Mouse (Mus musculus) macrophage (primary cell): ENCODE measurements around the gene Pik3r5. TPM values are rescaled to one million over a fixed set of nuclear protein-coding genes. Genes with fewer than 3 reads are reported as not detected.

Experiments
- H3K27ac ChIP-seq: fragments of 350-480 bp; formaldehyde crosslinking; 2 replicates; pipeline ENCODE4 v1.9.0; 2021
- H3K36me3 ChIP-seq: fragments of 350-480 bp; formaldehyde crosslinking; 2 replicates; pipeline ENCODE4 v1.9.0; 2021; ENCODE audit errors: inconsistent target
- H3K4me3 ChIP-seq: fragments of 350-480 bp; formaldehyde crosslinking; 2 replicates; pipeline ENCODE4 v1.9.0; 2021; ENCODE audit errors: inconsistent target
- H3K79me2 ChIP-seq: fragments of 350-480 bp; formaldehyde crosslinking; 2 replicates; pipeline ENCODE4 v1.9.0; 2021; ENCODE audit errors: inconsistent target
- WGBS: methylation state at CpG from one replicate; pipeline ENCODE4 v1.1.7; 2026; ENCODE audit warnings: inconsistent platforms; ENCODE audit not compliant: missing documents; 5-methylcytosine and 5-hydroxymethylcytosine counted together
- polyA plus RNA-seq: library from polyadenylated mRNA; stranded (reverse); fragments of 250-400 nt; gene quantifications from 3 replicates; pipeline ENCODE4 v1.2.4, GENCODE M21; 2018; ENCODE audit warnings: inconsistent platforms

The Pik3r5 gene
- polyA plus RNA-seq, 1 experiment from 2014 or later, result 120 TPM

DNA sequence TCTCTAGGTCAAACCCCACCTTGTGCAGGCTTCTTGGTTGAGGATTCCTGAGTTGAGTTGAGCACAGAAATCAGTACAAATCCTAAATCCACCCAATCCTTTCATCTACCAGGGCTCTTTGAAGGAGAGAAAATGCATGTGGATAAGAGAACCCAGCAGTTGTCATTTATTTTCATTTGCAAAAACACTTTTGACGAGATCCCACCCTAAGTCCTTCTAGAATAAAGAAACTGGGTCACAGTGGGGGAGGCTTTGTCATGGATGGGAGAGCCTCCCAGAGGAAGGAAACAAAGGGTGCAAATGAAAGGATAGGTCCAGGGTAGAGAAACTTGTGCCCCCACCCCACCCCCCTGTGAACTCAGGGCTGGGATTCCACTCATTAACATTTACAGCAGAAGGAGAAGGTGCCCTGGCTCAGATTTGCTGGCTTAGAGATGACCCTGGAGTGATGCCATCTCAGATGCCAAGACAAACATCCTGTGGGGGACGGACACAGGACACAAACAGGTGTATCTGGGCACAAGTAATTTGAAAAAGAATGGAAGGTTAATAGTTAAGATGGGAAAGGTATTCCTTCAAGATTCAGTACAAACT is 37.9 kb upstream of the Pik3r5 start:
- H3K27ac ChIP-seq, result no peak overlapping the region
- H3K36me3 ChIP-seq, result no peaks in the 10 kb centered on the region
- 96% methylated on average over 2 of the region's 2 CpGs for WGBS
- no peak overlapping the region for H3K4me3 ChIP-seq
- H3K79me2 ChIP-seq, result no peaks in the 10 kb centered on the region

DNA sequence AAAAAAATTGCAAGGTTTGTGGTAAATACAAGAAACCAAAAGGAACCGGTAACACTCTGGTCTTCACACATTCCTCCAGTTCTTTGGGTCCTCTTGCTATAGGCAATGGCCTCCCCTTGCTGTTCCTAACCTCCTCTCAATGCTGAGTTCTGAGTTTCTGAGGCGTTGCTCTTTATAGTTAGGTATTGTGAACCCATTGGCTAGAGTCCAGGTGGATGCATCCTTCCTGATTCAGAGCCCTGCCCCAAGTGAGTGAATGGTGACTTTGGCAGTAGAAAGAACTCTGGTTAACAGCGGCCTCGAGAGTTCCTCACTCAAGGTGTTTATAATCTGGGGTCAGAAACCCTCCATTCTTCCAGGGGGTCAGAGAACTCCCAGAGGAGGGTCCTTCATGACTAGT is 37.2 kb upstream of the Pik3r5 start:
- Histone ChIP-seq H3K79me2 (no peaks in the 10 kb centered on the region), H3K27ac (no peak overlapping the region), H3K4me3 (no peak overlapping the region), H3K36me3 (no peaks in the 10 kb centered on the region)
- WGBS, result 67% methylated on average over 4 of the region's 4 CpGs

DNA sequence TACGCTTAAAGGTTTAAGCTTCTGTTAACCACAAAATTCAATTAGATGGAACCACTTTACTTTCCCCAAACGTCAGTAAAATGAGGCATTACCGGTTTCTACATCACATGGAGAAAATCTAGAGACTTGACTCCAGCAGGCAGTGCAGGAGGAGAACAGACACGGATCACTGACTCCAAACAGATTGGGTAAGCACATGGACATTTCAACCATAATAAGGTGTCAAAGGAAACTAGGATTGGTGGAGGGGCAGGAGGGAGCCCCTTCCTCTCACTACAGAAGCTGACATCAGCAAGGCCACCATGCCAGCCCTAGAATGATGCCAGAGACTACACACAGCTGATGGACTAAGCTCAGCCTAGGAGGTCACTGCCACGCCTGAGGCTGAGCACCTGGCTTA is 36.4 kb upstream of the Pik3r5 start:
- Histone ChIP-seq H3K27ac (no peak overlapping the region), H3K36me3 (no peaks in the 10 kb centered on the region), H3K79me2 (no peaks in the 10 kb centered on the region), H3K4me3 (no peak overlapping the region)
- WGBS, result 76% methylated on average over 5 of the region's 5 CpGs

DNA sequence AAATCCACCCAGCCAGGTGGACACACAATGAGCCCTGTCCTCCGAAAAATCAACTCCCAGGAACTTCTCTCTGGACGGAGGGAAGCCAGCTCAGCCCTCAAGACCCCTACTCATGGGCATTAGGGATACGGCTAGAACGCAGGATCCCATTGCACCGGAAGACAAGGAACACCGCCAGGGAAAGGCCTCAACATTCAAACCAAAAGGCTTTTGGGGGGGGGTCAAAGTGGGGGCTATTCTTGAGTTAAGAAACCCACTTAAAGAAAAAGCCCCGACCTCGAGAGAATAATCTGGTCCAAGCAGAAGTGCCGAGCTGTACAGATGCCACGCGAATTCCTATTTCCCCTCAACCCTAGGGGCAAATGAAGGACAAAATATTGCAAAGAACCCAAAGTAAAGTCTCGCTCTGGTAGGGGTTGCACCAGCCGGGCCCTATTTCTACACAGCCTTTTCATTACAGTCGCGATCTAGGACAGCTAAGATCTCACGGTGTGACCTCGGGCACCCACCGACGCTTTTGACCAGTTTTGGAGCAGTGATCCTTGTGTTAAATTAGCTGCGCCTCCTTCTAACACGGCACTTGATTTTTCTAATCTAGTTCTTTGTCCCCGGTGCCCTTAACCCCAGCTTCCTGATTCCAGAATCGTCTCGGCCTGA is 32.9 kb upstream of the Pik3r5 start:
- Histone ChIP-seq H3K79me2 (no peaks in the 10 kb centered on the region), H3K4me3 (no peak overlapping the region), H3K36me3 (no peaks in the 10 kb centered on the region), H3K27ac (no peak overlapping the region)
- WGBS, result 17% methylated on average over 24 of the region's 24 CpGs

DNA sequence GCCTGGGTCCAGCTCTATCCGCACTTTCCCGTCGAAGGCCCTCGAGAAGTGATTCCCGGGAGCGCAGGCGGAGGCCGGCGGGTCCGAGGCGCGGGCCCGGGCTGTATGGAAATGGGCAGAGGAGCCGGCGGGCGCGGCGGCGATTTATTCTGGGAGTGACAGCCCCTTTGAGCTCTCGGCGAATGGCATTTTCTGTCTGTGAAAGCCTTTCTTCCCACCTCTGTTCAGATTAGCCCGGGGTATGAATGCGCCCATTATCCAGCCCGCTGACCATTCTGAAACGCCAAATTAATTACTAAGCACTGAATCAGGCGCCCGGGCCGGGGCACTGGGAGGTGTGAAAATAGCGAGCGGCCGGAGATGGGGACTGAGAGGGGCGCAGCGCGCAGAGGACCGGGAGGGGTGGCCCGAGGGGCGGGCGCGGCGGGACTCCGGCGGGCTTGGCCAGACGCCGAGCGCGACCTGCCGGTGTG is 32.3 kb upstream of the Pik3r5 start:
- no peaks in the 10 kb centered on the region for H3K36me3 ChIP-seq
- H3K27ac ChIP-seq, result no peak overlapping the region
- WGBS, result 6% methylated on average over 43 of the region's 47 CpGs
- no peaks in the 10 kb centered on the region for H3K79me2 ChIP-seq
- no peak overlapping the region for H3K4me3 ChIP-seq

DNA sequence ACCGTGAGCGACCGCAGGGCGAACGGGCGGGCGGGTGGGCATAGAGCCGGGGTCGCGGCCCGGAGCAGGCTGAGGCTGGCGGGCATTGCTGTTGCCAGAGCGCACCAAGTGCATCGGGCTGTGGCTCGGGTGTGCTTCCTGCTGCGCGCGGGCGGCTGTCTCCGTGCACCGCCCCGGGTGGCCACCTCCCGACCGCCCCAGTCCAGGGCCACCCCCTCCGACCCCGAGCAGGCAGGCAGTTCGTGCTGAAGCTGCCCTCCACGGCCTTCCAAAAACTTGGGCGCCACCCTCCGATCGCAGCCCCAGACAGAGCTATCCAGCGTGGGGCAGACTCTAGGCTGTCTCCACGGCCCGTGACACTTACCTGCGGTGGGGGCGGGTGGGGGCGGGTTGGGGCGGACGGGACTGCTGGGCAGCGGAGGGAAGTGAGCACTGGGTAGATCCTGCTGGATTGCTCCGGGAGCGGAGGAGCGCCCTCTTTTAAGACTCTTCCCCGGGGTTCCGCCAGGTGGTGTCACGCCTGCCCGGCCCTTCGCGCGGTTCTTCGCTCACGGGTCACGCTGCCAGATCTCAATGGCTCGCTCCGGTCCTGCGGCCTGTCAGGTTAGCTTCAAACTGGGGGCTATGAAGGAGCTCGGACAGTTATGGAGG is 31.8 kb upstream of the Pik3r5 start:
- Histone ChIP-seq H3K79me2 (no peaks in the 10 kb centered on the region), H3K36me3 (no peaks in the 10 kb centered on the region), H3K4me3 (no peak overlapping the region), H3K27ac (no peak overlapping the region)
- 2% methylated on average over 56 of the region's 57 CpGs for WGBS

DNA sequence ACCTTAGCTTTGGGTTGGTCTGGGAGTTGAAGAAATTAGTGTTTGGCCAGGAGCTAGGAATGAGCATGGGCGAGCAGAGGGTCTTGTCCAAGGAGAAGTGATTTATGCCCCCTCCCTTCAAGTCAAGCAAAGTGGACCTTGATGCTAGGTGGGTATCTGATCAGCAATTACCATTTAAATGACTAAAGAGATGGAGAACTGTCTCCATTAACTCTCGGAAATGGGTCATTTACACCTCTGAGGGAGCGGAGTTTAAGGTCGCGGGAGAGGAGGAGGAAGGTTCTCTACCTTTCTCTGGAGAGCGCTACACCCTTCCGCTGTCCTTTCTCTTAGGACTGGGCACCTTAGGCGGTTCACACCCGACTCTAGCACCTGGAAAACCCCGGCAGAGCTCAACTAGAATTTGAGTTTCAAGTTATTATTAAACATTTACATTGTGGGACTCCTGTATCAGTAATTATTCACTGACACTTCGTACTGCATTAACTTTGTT is 31.1 kb upstream of the Pik3r5 start, which contains the start of gene Ntn1:
Ntn1 (minus strand) TSS at position 97 of the 493 bp plus-strand sequence.
- WGBS, result 32% methylated on average over 11 of the region's 11 CpGs
- Histone ChIP-seq H3K27ac (no peak within 1 kb of the TSS), H3K79me2 (no peaks in the 10 kb centered on the region), H3K36me3 (no peaks in the 10 kb centered on the region), H3K4me3 (no peak within 1 kb of the TSS)

DNA sequence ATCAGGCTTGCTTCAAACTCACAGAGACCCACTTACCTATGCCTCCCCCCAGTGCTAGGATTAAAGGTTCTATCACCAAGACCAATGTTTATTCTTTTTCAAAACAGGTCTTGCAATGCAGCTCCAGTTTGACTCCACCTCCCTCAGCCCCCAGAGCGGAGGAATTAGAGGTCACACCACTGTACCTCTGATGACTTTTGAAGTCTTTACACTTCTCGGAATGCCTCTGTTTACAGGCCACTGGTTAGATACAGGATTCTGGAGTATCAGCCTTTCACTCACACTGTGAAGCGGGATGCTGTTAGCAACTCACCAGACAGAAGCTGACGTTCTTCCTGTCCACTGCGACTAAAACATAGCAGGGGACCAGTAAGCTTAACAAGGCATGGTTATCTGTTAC is 30.5 kb upstream of the Pik3r5 start:
- H3K4me3 ChIP-seq, result no peak overlapping the region
- WGBS, result 66% methylated on average over 5 of the region's 5 CpGs

DNA sequence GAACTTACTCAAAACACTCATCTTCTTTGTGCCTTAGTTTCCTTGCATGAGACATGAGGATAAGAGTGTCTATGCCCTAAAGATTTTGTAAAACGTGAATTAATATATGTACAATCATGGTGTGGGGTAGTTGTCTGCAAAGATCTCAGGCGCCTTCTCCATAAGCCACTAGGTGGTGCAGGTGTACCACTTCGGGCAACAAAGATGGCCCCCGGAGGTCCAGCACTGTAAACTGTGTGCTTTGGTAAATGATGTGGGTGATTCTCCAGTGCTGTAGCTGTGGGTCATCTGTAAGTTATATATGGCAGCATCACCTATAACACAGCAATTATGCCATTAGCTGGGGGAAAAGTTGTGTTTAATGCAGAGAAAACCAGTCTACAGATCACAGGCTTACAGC is 27.7 kb upstream of the Pik3r5 start:
- H3K27ac ChIP-seq, result no peak overlapping the region
- no peaks in the 10 kb centered on the region for H3K79me2 ChIP-seq
- 43% methylated on average over 4 of the region's 4 CpGs for WGBS
- H3K36me3 ChIP-seq, result no peaks in the 10 kb centered on the region
- no peak overlapping the region for H3K4me3 ChIP-seq

More for the DNA sequence above, 30.5 kb upstream of the Pik3r5 start:
- H3K79me2 ChIP-seq, result no peaks in the 10 kb centered on the region
- H3K36me3 ChIP-seq, result no peaks in the 10 kb centered on the region
- no peak overlapping the region for H3K27ac ChIP-seq

DNA sequence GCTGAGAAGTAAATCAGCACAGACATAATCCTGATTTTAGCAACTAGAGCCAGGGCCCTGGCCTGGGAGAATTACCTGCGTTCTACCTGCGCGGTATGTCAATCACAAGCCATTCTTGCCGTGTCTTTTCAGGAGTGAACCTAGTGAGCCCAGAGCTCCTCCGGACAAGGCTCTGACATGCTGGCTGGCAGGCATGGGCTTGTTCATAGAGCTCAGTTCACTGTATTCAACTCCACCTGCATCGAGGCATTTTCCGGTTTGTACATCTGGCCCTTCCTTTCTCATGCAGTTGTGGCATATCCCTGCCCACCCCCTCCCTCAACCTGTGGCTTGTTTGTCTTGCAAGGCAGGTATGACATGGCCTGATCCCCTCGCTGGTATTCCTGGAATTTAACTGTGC is 26.3 kb upstream of the Pik3r5 start:
- Histone ChIP-seq H3K36me3 (no peaks in the 10 kb centered on the region), H3K27ac (no peak overlapping the region)
- WGBS, result 91% methylated on average over 8 of the region's 8 CpGs

DNA sequence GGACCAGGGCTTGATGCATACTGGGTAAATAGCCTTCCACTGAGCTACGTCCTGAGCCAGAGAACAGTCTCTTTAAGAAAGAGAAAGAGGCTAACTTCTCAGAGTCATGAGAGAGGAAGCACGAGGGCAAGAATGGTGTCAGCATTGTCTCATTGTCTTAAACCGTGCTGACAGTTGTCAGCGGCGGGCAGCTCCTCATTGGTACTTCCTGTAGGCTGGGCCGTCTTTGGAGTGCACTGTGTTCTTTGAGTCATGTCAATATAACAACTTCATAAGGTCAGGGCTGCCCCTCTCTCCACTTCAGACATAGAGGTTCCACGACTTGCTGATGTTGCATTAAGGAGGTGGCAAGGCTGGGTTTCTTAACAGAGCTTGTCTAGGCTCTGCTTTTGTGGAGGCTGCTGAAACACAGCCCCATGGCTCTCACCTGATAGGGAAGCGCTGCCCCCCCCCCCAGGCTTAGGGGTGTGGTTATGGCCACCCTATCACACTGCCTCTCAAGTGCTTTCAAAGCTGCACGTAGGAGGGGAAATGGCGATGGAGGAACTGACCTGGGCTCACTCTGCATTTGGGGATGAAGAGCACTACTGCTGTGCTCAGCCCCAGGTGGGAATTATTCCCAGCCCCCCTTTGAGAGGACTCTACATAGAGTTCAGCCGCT is 24.5 kb upstream of the Pik3r5 start:
- 39% methylated on average over 11 of the region's 11 CpGs for WGBS
- no peak overlapping the region for H3K4me3 ChIP-seq
- H3K36me3 ChIP-seq, result no peaks in the 10 kb centered on the region
- peak overlapping the region; percentile 81 for H3K27ac ChIP-seq
- no peaks in the 10 kb centered on the region for H3K79me2 ChIP-seq

More for the DNA sequence above, 26.3 kb upstream of the Pik3r5 start:
- Histone ChIP-seq H3K79me2 (no peaks in the 10 kb centered on the region), H3K4me3 (no peak overlapping the region)

DNA sequence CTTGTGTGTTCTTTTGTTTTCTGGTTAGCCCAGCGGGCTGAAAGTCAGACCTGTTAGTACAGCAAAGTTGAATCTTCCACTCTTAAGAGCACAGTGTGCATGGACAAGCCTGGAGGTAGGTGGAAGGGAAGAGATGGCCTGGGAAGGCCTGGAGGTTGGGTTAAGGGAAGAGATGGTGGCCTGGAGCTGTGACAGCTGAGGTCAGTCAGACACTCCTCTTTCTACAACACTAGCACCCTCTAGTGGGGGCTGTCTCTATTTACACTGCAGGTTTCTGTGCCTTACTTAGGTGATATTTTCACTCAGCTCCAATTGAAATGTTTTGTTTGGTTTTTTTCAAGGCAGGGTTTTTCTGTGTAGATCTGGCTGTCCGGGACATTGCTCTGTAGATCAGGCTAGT is 23.8 kb upstream of the Pik3r5 start:
- Histone ChIP-seq H3K79me2 (no peaks in the 10 kb centered on the region), H3K36me3 (no peaks in the 10 kb centered on the region), H3K27ac (peak overlapping the region; percentile 81), H3K4me3 (no peak overlapping the region)
- 64% methylated on average over 2 of the region's 2 CpGs for WGBS

DNA sequence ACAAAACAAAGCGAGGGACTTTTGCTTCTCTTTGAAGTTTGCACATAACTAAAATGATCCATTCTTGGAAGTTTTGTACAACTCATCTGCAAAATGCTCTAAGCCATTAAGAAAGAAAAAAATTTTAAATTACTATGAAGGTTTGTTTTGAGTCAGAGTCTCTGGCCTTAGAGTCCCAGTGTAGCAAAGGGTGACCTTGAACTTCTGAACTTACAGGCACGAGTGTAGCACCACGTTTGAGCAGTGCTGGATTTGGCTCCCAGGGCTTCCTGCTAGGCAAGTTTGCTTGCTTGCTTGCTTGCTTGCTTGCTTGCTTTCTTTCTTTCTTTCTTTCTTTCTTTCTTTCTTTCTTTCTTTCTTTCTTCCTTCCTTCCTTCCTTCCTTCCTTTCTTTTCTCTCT is 14.9 kb upstream of the Pik3r5 start:
- H3K27ac ChIP-seq, result no peak overlapping the region
- H3K4me3 ChIP-seq, result no peak overlapping the region
- H3K36me3 ChIP-seq, result no peaks in the 10 kb centered on the region
- 65% methylated on average over 3 of the region's 3 CpGs for WGBS
- no peaks in the 10 kb centered on the region for H3K79me2 ChIP-seq

DNA sequence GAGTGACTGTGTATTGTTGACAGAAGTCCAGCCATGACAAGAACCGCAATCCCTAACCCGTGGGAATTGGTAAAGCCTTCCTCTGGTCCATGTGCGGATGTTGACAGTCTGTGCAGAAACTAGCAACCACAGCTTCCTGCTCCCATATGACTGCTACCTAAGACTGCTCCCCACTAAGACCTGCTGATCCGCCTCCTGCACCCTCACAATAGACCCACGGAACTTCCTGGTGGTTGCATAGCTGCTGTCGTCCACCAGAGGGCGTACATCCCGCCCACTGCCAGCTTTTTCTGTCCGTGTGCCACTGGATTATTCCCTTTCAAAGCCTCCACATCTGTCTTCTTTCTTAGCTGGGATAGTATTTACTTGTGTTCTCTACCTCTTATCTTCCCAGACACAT is 14.1 kb upstream of the Pik3r5 start:
- H3K36me3 ChIP-seq, result no peaks in the 10 kb centered on the region
- no peak overlapping the region for H3K4me3 ChIP-seq
- WGBS, result 3% methylated on average over 9 of the region's 9 CpGs
- no peaks in the 10 kb centered on the region for H3K79me2 ChIP-seq
- no peak overlapping the region for H3K27ac ChIP-seq
